Mouse (Mus musculus): ENCODE results near the gene Pde4d.

Gene Pde4d

GRCm38 (mm10) chr13:109380149-109380548 is 930.4 kb downstream of the Pde4d start:
- no peak for DNase-seq (ENCODE audit: low spot score in 2 of 2)

GRCm38 (mm10) chr13:109388626-109389220 is 939.0 kb downstream of the Pde4d start:
- DNase-seq (ENCODE audit: low spot score in 2 of 2), result no peak

- DNase-seq (ENCODE audit: low spot score in 2 of 2), result no peak
Observed at GRCm38 (mm10) chr13:109402396-109402795, 952.6 kb downstream of the Pde4d start.

- no peak for DNase-seq (ENCODE audit: low spot score in 2 of 2)
Observed at GRCm38 (mm10) chr13:109402936-109403335, 953.2 kb downstream of the Pde4d start.

GRCm38 (mm10) chr13:109406341-109406740 is 956.6 kb downstream of the Pde4d start:
- DNase-seq (ENCODE audit: low spot score in 2 of 2), result no peak

GRCm38 (mm10) chr13:109407371-109407770 is 957.6 kb downstream of the Pde4d start:
- no peak for DNase-seq (ENCODE audit: low spot score in 2 of 2)

- DNase-seq (ENCODE audit: low spot score in 2 of 2), result no peak
Observed at GRCm38 (mm10) chr13:109420426-109420825, 970.7 kb downstream of the Pde4d start.

GRCm38 (mm10) chr13:109424906-109425305 is 975.2 kb downstream of the Pde4d start:
- DNase-seq (ENCODE audit: low spot score in 2 of 2), result no peak

- DNase-seq (ENCODE audit: low spot score in 2 of 2), result no peak
Observed at GRCm38 (mm10) chr13:109425548-109425947, 975.8 kb downstream of the Pde4d start.

GRCm38 (mm10) chr13:109426058-109426457 is 976.3 kb downstream of the Pde4d start:
- no peak for DNase-seq (ENCODE audit: low spot score in 2 of 2)

- no peak for DNase-seq (ENCODE audit: low spot score in 2 of 2)
Observed at GRCm38 (mm10) chr13:109427541-109427940, 977.8 kb downstream of the Pde4d start.

- no peak for DNase-seq (ENCODE audit: low spot score in 2 of 2)
Observed at GRCm38 (mm10) chr13:109429544-109429943, 979.8 kb downstream of the Pde4d start.

GRCm38 (mm10) chr13:109437231-109437776 is 987.6 kb downstream of the Pde4d start:
- no peak for DNase-seq (ENCODE audit: low spot score in 2 of 2)

GRCm38 (mm10) chr13:109439436-109440161 is 989.9 kb downstream of the Pde4d start:
- DNase-seq (ENCODE audit: low spot score in 2 of 2), result no peak

GRCm38 (mm10) chr13:109440331-109440730 is 990.6 kb downstream of the Pde4d start:
- peak; percentile 76 to 84 for DNase-seq (ENCODE audit: low spot score in 2 of 2)

- DNase-seq (ENCODE audit: low spot score in 2 of 2), result peak; percentile 67 to 74
Observed at GRCm38 (mm10) chr13:109440881-109441280, 991.1 kb downstream of the Pde4d start.

- DNase-seq (ENCODE audit: low spot score in 2 of 2), result peak; percentile 15 to 36
Observed at GRCm38 (mm10) chr13:109441401-109441973, 991.7 kb downstream of the Pde4d start.

GRCm38 (mm10) chr13:109446138-109446537 is 996.4 kb downstream of the Pde4d start:
- peak; percentile 16 for DNase-seq (ENCODE audit: low spot score in 2 of 2)

- DNase-seq (ENCODE audit: low spot score in 2 of 2), result no peak
Observed at GRCm38 (mm10) chr13:109448121-109448520, 998.4 kb downstream of the Pde4d start.

GRCm38 (mm10) chr13:109474344-109474743 is 1024.6 kb downstream of the Pde4d start:
- no peak for DNase-seq (ENCODE audit: low spot score in 2 of 2)

- DNase-seq (ENCODE audit: low spot score in 2 of 2), result peak; percentile 6 to 39
Observed at GRCm38 (mm10) chr13:109481446-109481845, 1031.7 kb downstream of the Pde4d start.

- DNase-seq (ENCODE audit: low spot score in 2 of 2), result no peak
Observed at GRCm38 (mm10) chr13:109486166-109486565, 1036.4 kb downstream of the Pde4d start.

- no peak for DNase-seq (ENCODE audit: low spot score in 2 of 2)
Observed at GRCm38 (mm10) chr13:109487378-109487777, 1037.6 kb downstream of the Pde4d start.
